Mouse (Mus musculus) spleen, adult 10 weeks (tissue): ENCODE data around the gene Ncapd2. TPM values are rescaled to one million over a fixed set of nuclear protein-coding genes. Genes with fewer than 3 reads are reported as not detected.

Experiments used
- polyA plus RNA-seq: library from polyadenylated mRNA; stranded (reverse); fragments of 350-450 nt; fragmentation: Illumina TruSeq; extraction: RNeasy Lipid Tissue Mini Kit (QIAGEN cat#74804); gene quantifications from one replicate; pipeline ENCODE4 v1.2.3, GENCODE M21; 2015; ENCODE audit warnings: low replicate concordance; ENCODE audit not compliant: insufficient read depth

Gene Ncapd2
- 55.5 TPM for polyA plus RNA-seq

GRCm38 (mm10) chr6:125191332-125192015, at the start of gene Ncapd2, which contains the start of gene Mrpl51:
Gene Ncapd2 (minus strand): TSS chr6:125191701.
Gene Mrpl51 (plus strand): TSS chr6:125191801.

GRCm38 (mm10) chr6:125236782-125237181, 45.3 kb upstream of the Ncapd2 start, which contains the start of gene Cd27:
Gene Cd27 (minus strand): TSS chr6:125237010.

GRCm38 (mm10) chr6:125231117-125232044, 39.9 kb upstream of the Ncapd2 start, which contains the start of gene Tapbpl:
Gene Tapbpl (minus strand): TSS chr6:125231860.

GRCm38 (mm10) chr6:125215148-125215954, 23.9 kb upstream of the Ncapd2 start, which contains the start of gene Vamp1:
Gene Vamp1 (plus strand): TSS chr6:125215551.

GRCm38 (mm10) chr6:125166051-125166751, 25.3 kb downstream of the Ncapd2 start, which contains the start of gene Gapdh:
Gene Gapdh (minus strand): TSS chr6:125166467.

GRCm38 (mm10) chr6:125145001-125145400, 46.5 kb downstream of the Ncapd2 start, which contains the start of gene Iffo1:
Gene Iffo1 (plus strand): TSS chr6:125145241.

GRCm38 (mm10) chr6:125131302-125132156, 60.0 kb downstream of the Ncapd2 start, which contains the start of gene Nop2:
Gene Nop2 (plus strand): TSS chr6:125131909.

Other genes with a start within 250 kb of the Ncapd2 start
- gene Cops7a, start 226.2 kb downstream of the Ncapd2 start, polyA plus RNA-seq: 30.5 TPM
- 3.0 TPM for gene Pianp, start 195.0 kb downstream of the Ncapd2 start, polyA plus RNA-seq
- gene Zfp384, start 182.6 kb downstream of the Ncapd2 start, polyA plus RNA-seq: 76.0 TPM
- gene Ing4, start 151.9 kb downstream of the Ncapd2 start, polyA plus RNA-seq: 64.2 TPM
- gene Acrbp, start 142.0 kb downstream of the Ncapd2 start, polyA plus RNA-seq: 22.3 TPM
- 8.7 TPM for gene Lpar5, start 123.8 kb downstream of the Ncapd2 start, polyA plus RNA-seq
- 174 TPM for gene Chd4, start 95.7 kb downstream of the Ncapd2 start, polyA plus RNA-seq
- 22.7 TPM for gene Nop2, start 59.8 kb downstream of the Ncapd2 start, polyA plus RNA-seq
- 29.6 TPM for gene Iffo1, start 46.5 kb downstream of the Ncapd2 start, polyA plus RNA-seq
- gene Gapdh, start 25.2 kb downstream of the Ncapd2 start, polyA plus RNA-seq: 414 TPM
- gene Mrpl51, start 100 bp upstream of the Ncapd2 start, polyA plus RNA-seq: 61.7 TPM
- 89.9 TPM for gene Vamp1, start 23.9 kb upstream of the Ncapd2 start, polyA plus RNA-seq
- 29.2 TPM for gene Tapbpl, start 40.2 kb upstream of the Ncapd2 start, polyA plus RNA-seq
- 35.2 TPM for gene Cd27, start 45.3 kb upstream of the Ncapd2 start, polyA plus RNA-seq
- gene Tuba3a, start 94.3 kb upstream of the Ncapd2 start, polyA plus RNA-seq: not detected
- gene Ltbr, start 122.2 kb upstream of the Ncapd2 start, polyA plus RNA-seq: 7.2 TPM
- 0.84 TPM for gene Scnn1a, start 129.0 kb upstream of the Ncapd2 start, polyA plus RNA-seq
- 29.9 TPM for gene Tnfrsf1a, start 157.7 kb upstream of the Ncapd2 start, polyA plus RNA-seq
- gene Plekhg6, start 189.1 kb upstream of the Ncapd2 start, polyA plus RNA-seq: not detected